Mouse (Mus musculus) hematopoietic multipotent progenitor cell, adult 10-12 weeks (in vitro differentiated cells): ENCODE measurements around the gene Rdh5. TPM values are rescaled to one million over a fixed set of nuclear protein-coding genes. Genes with fewer than 3 reads are reported as not detected.

Experiments
- polyA plus RNA-seq: library from polyadenylated mRNA; stranded (reverse); fragments of >175 nt; gene quantifications from 2 replicates; pipeline ENCODE4 v1.2.3, GENCODE M21; 2012; ENCODE audit warnings: low replicate concordance

Gene Rdh5
- polyA plus RNA-seq, result 11.4 and 14.3 TPM in 2 replicates

DNA sequence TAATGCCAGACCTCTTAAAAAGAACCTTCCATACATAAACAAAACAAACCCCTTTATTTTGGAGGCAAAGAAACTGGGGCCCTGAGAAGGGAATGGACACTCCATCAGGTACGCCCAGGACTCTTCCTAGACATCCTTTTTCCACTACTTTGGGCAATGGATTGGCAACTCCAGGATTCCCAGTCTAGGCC, at the start of gene Rdh5:
Rdh5 (minus strand) TSS at position 67 of the 191 bp plus-strand sequence.

DNA sequence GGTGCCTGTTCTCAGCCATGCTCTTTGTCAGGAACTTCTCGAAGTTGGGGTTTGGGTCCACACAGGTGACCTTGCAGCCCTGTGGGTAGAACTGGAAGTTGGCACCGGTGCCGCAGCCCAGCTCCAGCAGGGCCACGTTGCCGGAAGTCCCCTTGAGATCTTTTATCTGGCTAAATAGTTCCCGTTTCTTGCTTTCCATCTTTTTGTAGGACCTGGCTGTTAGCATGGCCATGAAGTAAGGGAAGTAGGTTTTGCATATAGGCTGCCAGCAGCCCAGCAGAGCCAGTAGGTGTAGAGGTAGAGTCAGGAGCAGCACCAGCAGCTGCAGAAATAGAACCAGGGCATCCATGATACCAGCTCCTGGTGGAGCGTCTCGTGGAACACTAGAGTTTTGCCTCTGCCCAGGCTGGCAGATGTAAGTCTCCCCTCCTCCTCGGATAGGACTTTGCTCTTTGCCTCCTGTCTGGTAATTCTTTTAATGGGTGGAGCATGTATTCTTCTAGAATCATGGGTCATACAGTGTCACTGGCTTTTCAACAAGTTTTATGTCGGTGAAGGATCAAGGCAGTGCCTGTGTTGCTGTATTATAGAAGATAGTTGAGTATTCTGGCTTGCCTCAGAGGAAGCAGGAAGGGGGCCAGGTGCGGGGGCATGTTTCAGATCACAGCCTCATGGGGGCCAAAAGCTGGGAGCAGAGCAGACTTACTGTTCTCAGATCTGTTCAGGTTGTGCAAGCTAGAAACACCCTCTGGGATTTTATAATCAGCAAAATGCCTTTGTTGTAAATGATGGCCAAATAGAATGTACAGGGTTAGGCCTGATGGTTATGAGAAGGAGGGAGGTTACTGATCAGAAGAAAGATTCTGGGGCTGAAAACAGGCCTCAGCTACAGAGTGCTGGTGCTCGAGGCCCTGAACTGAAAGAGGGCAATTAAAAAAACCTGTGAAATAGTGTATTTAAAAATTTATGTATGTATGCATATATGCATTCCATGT, 38.2 kb upstream of the Rdh5 start, which contains the start of gene Mettl7b:
Mettl7b (minus strand) TSS at position 399 of the 995 bp plus-strand sequence.

DNA sequence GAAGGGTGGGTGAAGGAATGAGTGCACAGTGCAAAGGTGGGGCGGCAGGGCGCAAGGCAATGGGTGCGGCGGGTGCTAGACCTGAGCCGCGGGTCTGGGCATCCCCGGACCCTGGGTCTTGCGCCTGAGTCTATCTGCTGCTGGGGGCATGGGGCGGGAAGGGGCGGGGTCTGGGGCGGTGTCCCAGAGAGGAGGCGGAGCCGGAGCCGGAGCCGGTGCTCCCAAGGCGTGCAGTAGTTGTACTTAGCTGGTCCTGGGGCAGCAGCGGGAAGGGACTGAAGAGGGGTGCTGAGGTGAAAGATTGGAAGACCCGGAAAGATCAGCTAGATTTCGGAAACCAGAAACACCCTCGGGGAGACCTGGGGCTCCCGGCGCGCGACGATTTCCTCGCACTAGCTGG, 10.9 kb upstream of the Rdh5 start, which contains the start of gene Itga7:
Itga7 (plus strand) TSS at position 245 of the 400 bp plus-strand sequence.

DNA sequence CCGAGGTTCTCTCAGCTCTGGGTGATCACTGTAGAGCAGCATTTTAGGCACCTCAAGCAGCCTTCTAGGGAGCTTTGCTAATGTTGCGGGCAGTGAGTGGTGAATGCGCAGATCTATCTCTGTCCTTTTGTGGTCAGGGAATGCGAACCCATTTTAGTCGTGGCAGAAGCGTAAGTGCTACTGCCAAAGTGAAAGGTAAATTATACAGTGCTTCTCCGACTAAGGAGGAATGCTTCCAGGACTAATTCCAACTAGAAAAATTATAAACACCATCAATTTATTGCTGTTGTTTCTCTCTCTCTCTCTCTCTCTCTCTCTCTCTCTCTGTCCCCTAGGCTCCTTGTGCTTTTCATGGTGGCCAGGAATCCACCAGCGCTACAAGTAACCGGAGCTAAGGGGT, 1.2 kb upstream of the Rdh5 start, which contains the start of gene Bloc1s1:
Bloc1s1 (minus strand) TSS at position 101 of the 400 bp plus-strand sequence.

DNA sequence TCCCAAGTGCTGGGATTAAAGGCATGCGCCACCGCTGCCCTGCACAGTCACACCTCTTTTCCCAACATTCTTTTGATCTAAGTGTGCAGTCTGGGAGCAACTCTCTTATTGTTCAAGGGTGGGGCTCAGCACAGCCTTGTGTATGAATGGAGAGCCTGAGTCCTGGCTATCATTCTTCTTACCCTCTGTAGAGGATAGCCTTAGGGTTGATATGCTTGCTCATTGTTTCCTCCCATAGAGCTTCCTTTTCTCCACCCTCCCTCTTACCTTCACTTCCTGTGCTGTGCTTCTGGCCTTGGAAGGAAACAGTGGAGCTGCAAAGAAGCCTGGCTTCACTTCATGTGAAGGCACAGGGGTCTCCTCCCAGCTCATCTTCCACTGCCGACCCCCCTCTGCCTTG, 22.0 kb downstream of the Rdh5 start, which contains the start of gene Cd63:
Cd63 (plus strand) TSS at position 292 of the 400 bp plus-strand sequence.

DNA sequence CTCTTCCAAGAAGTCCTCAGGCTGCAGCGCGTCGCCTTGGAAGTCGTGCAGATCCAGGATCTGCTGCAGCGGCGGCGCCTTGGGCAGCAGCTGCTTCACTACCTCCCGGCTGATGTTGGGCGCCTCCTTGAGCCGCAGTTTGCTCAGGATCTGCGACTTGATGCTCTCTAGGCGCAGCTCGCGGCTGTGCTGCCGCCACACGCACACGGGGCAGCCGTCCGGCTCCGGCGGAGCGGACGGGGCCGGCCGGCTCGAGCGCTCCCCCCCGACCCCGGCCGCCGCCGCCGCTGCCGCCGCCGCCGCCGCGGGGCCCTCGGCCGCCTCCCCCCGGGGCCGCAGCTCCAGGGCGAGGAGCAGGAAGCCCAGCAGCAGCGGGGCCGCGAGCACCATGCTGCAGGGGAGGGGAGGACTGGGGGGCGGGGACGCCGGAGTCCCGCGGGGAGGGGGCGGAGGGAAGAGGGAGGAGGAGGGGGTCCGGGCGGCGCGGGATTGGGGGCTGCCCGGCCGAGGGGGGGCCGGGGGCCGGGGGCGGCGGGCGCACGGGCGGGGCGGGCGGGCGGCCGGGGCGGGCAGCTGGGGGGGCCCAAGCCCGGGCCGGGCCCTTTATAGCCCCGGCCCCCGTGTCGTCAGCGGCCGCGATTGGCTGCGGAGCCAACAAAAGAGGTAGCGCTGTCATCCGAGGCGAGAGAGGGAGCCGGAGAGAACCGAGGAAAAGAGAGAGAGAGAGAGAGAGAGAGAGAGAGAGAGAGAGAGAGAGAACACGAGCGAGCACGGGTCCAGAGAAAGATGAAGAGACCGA, 31.2 kb downstream of the Rdh5 start, which contains the start of gene Gdf11:
Gdf11 (minus strand) TSS at position 423 of the 799 bp plus-strand sequence.

Other genes starting within 250 kb of the Rdh5 start
- gene Suox, start 248.8 kb downstream of the Rdh5 start, polyA plus RNA-seq, result 1.3 and 4.4 TPM in 2 replicates
- 31.8 and 41.9 TPM in 2 replicates for gene Rab5b, start 226.6 kb downstream of the Rdh5 start, polyA plus RNA-seq
- gene Pmel, start 218.7 kb downstream of the Rdh5 start, polyA plus RNA-seq, result 0.13 TPM in 1 of 2 replicates, not detected in the other
- 14.0 and 16.9 TPM in 2 replicates for gene Cdk2, start 217.9 kb downstream of the Rdh5 start, polyA plus RNA-seq
- 43.6 and 56.3 TPM in 2 replicates for gene Dgka, start 178.0 kb downstream of the Rdh5 start, polyA plus RNA-seq
- gene Pym1, start 175.0 kb downstream of the Rdh5 start, polyA plus RNA-seq, result 183 and 229 TPM in 2 replicates
- gene Mmp19, start 132.0 kb downstream of the Rdh5 start, polyA plus RNA-seq, result 0.37 and 0.57 TPM in 2 replicates
- gene Dnajc14, start 118.8 kb downstream of the Rdh5 start, polyA plus RNA-seq, result 16.7 and 31.8 TPM in 2 replicates
- 4.1 TPM in 2 replicates for gene Tmem198b, start 118.5 kb downstream of the Rdh5 start, polyA plus RNA-seq
- gene Sarnp, start 105.6 kb downstream of the Rdh5 start, polyA plus RNA-seq, result 1.8 and 18.2 TPM in 2 replicates
- gene Ormdl2, start 101.2 kb downstream of the Rdh5 start, polyA plus RNA-seq, result 3.1 and 13.9 TPM in 2 replicates
- gene Gdf11, start 31.2 kb downstream of the Rdh5 start, polyA plus RNA-seq, result 9.6 and 15.8 TPM in 2 replicates
- 2.3 and 2.7 TPM in 2 replicates for gene Cd63, start 21.9 kb downstream of the Rdh5 start, polyA plus RNA-seq
- 58.6 and 185 TPM in 2 replicates for gene Bloc1s1, start 1.1 kb upstream of the Rdh5 start, polyA plus RNA-seq
- gene Itga7, start 10.9 kb upstream of the Rdh5 start, polyA plus RNA-seq, result 2.5 and 5.2 TPM in 2 replicates
- gene Mettl7b, start 38.1 kb upstream of the Rdh5 start, polyA plus RNA-seq, result not detected in 2 replicates
- gene Olfr9, start 66.5 kb upstream of the Rdh5 start, polyA plus RNA-seq, result not detected in 2 replicates
- gene Olfr763, start 87.9 kb upstream of the Rdh5 start, polyA plus RNA-seq, result not detected in 2 replicates
- gene Olfr764-ps1, start 117.0 kb upstream of the Rdh5 start, polyA plus RNA-seq, result not detected in 2 replicates
- not detected in 2 replicates for gene Olfr765, start 127.1 kb upstream of the Rdh5 start, polyA plus RNA-seq
- not detected in 2 replicates for gene Olfr766-ps1, start 146.1 kb upstream of the Rdh5 start, polyA plus RNA-seq
- gene Olfr767, start 160.0 kb upstream of the Rdh5 start, polyA plus RNA-seq, result not detected in 2 replicates
- not detected in 2 replicates for gene Olfr768, start 176.5 kb upstream of the Rdh5 start, polyA plus RNA-seq
- gene Olfr769, start 195.0 kb upstream of the Rdh5 start, polyA plus RNA-seq, result not detected in 2 replicates
- gene Olfr770, start 216.1 kb upstream of the Rdh5 start, polyA plus RNA-seq, result not detected in 2 replicates
- not detected in 2 replicates for gene Olfr771, start 241.9 kb upstream of the Rdh5 start, polyA plus RNA-seq